Mouse (Mus musculus): ENCODE measurements around the gene Tbl1x.

GRCm38 (mm10) chrX:77662030-77662429 is 151.2 kb downstream of the Tbl1x start:
- no peak for TF ChIP-seq CTCF (IDR thresholded peaks at IDR 0.05; ENCODE audit: insufficient read depth, low read length)
- no peak for TF ChIP-seq POLR2A (IDR thresholded peaks at IDR 0.05; ENCODE audit: borderline replicate concordance, extremely low read depth, low read depth, low read length)
